Mouse (Mus musculus) kidney, embryonic 15.5 days (tissue): ENCODE measurements at regions not wholly inside any gene's neighbourhood (a gene's known extent, or its start where the extent isn't known, plus 50 kb on each side); places are given as distances from the start of the nearest gene placed in this dataset.

Experiments
- ATAC-seq: fragments of 200-750 bp; cut with Nextera tagmentation; replicated peaks from 2 replicates; pipeline ENCODE4 v1.8.0; 2017; ENCODE audit warnings: moderate TSS enrichment; ENCODE audit not compliant: low FRiP score
- H3K27ac ChIP-seq: fragments of 300-500 bp; sonication (generic); 2 replicates; pipeline ENCODE4 v1.5.1; 2015; ENCODE audit warnings: mild to moderate bottlenecking, inconsistent platforms
- H3K27me3 ChIP-seq: fragments of 300-500 bp; sonication (generic); 2 replicates; pipeline ENCODE4 v1.6.1; 2015; ENCODE audit warnings: inconsistent platforms
- H3K36me3 ChIP-seq: fragments of 300-500 bp; sonication (generic); 2 replicates; pipeline ENCODE4 v1.6.1; 2015; ENCODE audit warnings: inconsistent platforms
- H3K4me1 ChIP-seq: fragments of 300-500 bp; sonication (generic); 2 replicates; pipeline ENCODE4 v1.6.1; 2015; ENCODE audit warnings: inconsistent platforms
- H3K4me2 ChIP-seq: fragments of 300-500 bp; sonication (generic); 2 replicates; pipeline ENCODE4 v1.6.1; 2015; ENCODE audit warnings: moderate library complexity, mild to moderate bottlenecking, inconsistent platforms
- H3K4me3 ChIP-seq: fragments of 300-500 bp; sonication (generic); replicated peaks from 2 replicates; pipeline ENCODE4 v1.5.1; 2015; ENCODE audit warnings: mild to moderate bottlenecking, inconsistent platforms
- H3K9ac ChIP-seq: fragments of 300-500 bp; sonication (generic); 2 replicates; pipeline ENCODE4 v1.6.1; 2015; ENCODE audit warnings: mild to moderate bottlenecking, inconsistent platforms
- H3K9me3 ChIP-seq: fragments of 300-500 bp; sonication (generic); replicated peaks from 2 replicates; pipeline ENCODE4 v1.6.1; 2016; ENCODE audit warnings: inconsistent platforms
- WGBS: fragments of 180-500 bp; shearing (Covaris S2); methylation state at CpG from one replicate; pipeline ENCODE4 v1.1.7; 2015; ENCODE audit warnings: mixed read lengths; 5-methylcytosine and 5-hydroxymethylcytosine counted together

DNA sequence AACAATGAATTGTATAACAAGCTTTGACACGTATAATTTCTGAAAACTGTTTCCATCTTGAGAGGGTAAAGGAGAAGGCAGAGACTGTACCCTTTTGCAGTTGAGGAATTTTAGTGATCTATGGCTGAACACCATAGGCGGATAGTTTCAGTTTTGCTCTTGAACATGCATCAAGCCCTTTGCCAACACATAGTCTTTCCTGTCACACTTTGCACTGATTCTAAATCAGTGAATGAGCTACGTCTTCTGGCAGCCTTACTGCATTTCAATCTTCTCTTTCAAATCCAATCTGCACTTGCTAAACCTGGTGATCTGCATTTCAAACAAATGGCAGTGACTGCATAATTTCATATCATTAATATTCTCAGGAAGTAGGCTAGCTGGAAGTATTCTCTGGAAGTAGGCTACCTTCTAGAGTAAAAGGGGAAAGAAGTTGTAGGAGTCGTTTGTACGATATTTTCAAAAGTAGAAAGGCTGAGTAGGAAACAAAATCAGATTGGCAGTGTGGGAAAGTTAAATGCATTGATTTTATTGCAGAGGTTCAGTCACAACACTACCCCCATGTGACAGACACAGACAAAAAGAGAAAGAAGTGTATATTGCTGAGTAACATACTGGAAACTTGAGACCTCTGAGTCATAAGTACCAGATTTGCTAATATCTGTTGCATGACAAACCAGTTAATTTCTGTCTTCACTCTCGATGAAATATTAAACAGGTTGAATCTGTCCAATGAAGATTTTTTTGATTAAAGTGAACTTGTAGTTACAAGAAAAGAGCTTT lies 983.3 kb upstream of the Nr2f1 start:
- 79% methylated on average over 6 of the region's 6 CpGs for WGBS
- H3K4me2 ChIP-seq = no peak overlapping the region

GRCm38 (mm10) chr13:79158757-79159156 lies 959.2 kb upstream of the Nr2f1 start:
- H3K4me2 ChIP-seq = no peak overlapping the region
- 76% methylated on average over 3 of the region's 3 CpGs for WGBS
- no peaks in the 10 kb centered on the region for H3K27me3 ChIP-seq
- no peaks in the 10 kb centered on the region for H3K4me1 ChIP-seq
- no peak overlapping the region for H3K4me3 ChIP-seq
- no peaks in the 10 kb centered on the region for H3K36me3 ChIP-seq
- H3K27ac ChIP-seq = no peak overlapping the region
- no peaks in the 10 kb centered on the region for H3K9me3 ChIP-seq
- no peak overlapping the region for H3K9ac ChIP-seq
- no peak for ATAC-seq

More for the DNA sequence above, 983.3 kb upstream of the Nr2f1 start:
- ATAC-seq = no peak
- H3K27ac ChIP-seq = no peak overlapping the region
- no peaks in the 10 kb centered on the region for H3K9me3 ChIP-seq
- no peaks in the 10 kb centered on the region for H3K27me3 ChIP-seq
- no peak overlapping the region for H3K9ac ChIP-seq
- H3K4me1 ChIP-seq = no peaks in the 10 kb centered on the region
- no peak overlapping the region for H3K4me3 ChIP-seq
- no peaks in the 10 kb centered on the region for H3K36me3 ChIP-seq

GRCm38 (mm10) chr13:79142903-79143302 lies 943.3 kb upstream of the Nr2f1 start:
- Histone ChIP-seq H3K4me2 (no peak overlapping the region), H3K36me3 (no peaks in the 10 kb centered on the region), H3K9ac (no peak overlapping the region), H3K9me3 (no peaks in the 10 kb centered on the region), H3K4me3 (no peak overlapping the region), H3K27ac (no peak overlapping the region), H3K27me3 (no peaks in the 10 kb centered on the region), H3K4me1 (0 out of 2 replicates have a peak, but pooled peaks cover 4% of the 10 kb centered on the region)
- 0 out of 2 replicates have a peak, but pooled peaks have one; percentile 49 for ATAC-seq
- 56% methylated on average over 1 of the region's 1 CpGs for WGBS

- no peaks in the 10 kb centered on the region for H3K27me3 ChIP-seq
- ATAC-seq = no peak
- 15% methylated on average over 5 of the region's 5 CpGs for WGBS
- H3K9me3 ChIP-seq = no peaks in the 10 kb centered on the region
- no peak overlapping the region for H3K4me2 ChIP-seq
- H3K4me3 ChIP-seq = no peak overlapping the region
- H3K4me1 ChIP-seq = 0 out of 2 replicates have a peak, but pooled peaks cover 4% of the 10 kb centered on the region
- H3K27ac ChIP-seq = no peak overlapping the region
- no peak overlapping the region for H3K9ac ChIP-seq
- H3K36me3 ChIP-seq = no peaks in the 10 kb centered on the region
Observed at GRCm38 (mm10) chr13:79141362-79141966, 941.9 kb upstream of the Nr2f1 start.

DNA sequence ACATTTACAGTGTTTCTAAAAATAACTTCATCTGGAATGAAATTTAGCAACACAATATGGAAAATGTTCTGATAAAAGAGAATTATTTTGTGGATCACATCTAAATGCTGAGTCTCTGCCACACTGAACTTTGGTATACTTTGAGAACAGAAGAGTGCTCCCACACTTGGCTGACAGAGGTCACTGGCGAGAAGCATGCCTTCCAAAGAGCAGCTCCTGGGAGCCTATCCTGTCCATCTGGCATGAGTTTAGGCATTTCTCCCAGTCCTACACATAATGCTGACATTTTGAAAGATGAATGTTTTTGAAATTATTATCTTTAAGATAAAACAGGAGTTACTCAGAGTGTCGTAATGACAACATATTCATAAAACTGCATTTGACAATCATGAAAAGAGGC lies 939.2 kb upstream of the Nr2f1 start:
- H3K27ac ChIP-seq = no peak overlapping the region
- H3K9me3 ChIP-seq = no peaks in the 10 kb centered on the region
- no peaks in the 10 kb centered on the region for H3K27me3 ChIP-seq
- no peaks in the 10 kb centered on the region for H3K36me3 ChIP-seq
- no peak overlapping the region for H3K4me3 ChIP-seq
- WGBS = 55% methylated on average over 2 of the region's 2 CpGs
- H3K4me1 ChIP-seq = 0 out of 2 replicates have a peak, but pooled peaks cover 4% of the 10 kb centered on the region
- H3K9ac ChIP-seq = no peak overlapping the region
- ATAC-seq = peak; percentile 83
- no peak overlapping the region for H3K4me2 ChIP-seq

DNA sequence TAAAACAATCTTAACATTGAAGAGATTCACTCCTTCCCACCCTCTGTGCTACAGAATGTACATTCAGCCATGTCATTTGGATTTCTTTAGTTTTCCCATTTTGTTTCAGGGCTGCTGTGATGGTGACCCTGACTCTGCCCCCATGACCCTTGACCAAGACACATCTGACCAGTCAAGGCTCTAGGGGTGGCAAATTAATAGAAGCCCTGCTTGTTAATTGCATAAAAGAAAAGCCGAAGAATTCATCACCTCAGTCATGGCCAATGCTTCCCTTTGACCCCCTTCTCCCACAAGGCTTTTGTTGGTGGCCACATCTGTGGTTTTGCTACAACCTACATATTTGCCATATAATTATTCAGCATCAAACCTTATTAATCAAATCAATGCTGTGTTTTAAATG lies 937.2 kb upstream of the Nr2f1 start:
- H3K4me1 ChIP-seq = 0 out of 2 replicates have a peak, but pooled peaks cover 4% of the 10 kb centered on the region
- no peaks in the 10 kb centered on the region for H3K27me3 ChIP-seq
- WGBS = 84% methylated on average over 1 of the region's 1 CpGs
- H3K4me3 ChIP-seq = no peak overlapping the region
- H3K9me3 ChIP-seq = no peaks in the 10 kb centered on the region
- no peak overlapping the region for H3K9ac ChIP-seq
- H3K4me2 ChIP-seq = no peak overlapping the region
- no peak for ATAC-seq
- H3K27ac ChIP-seq = no peak overlapping the region
- H3K36me3 ChIP-seq = no peaks in the 10 kb centered on the region
